Mouse (Mus musculus): ENCODE results near the gene Nrxn3.

Gene Nrxn3

GRCm38 (mm10) chr12:88722691-88723070, at the start of gene Nrxn3:
Gene Nrxn3, plus strand, starts transcription at chr12:88722876.
- no peak for DNase-seq (ENCODE audit: low read depth, low spot score)

- DNase-seq (ENCODE audit: low read depth, low spot score), result no peak
These were observed 18.4 kb upstream of the Nrxn3 start for GRCm38 (mm10) chr12:88704159-88704846.

GRCm38 (mm10) chr12:88705959-88706358, 16.7 kb upstream of the Nrxn3 start:
- DNase-seq (ENCODE audit: low read depth, low spot score), result no peak

GRCm38 (mm10) chr12:88707786-88708185, 14.9 kb upstream of the Nrxn3 start:
- no peak for DNase-seq (ENCODE audit: low read depth, low spot score)

- no peak for DNase-seq (ENCODE audit: low read depth, low spot score)
These were observed 13.5 kb upstream of the Nrxn3 start for GRCm38 (mm10) chr12:88709223-88709622.

GRCm38 (mm10) chr12:88713456-88713855, 9.2 kb upstream of the Nrxn3 start:
- no peak for DNase-seq (ENCODE audit: low read depth, low spot score)

GRCm38 (mm10) chr12:88722031-88722690, 515 bp upstream of the Nrxn3 start:
- DNase-seq (ENCODE audit: low read depth, low spot score), result no peak

GRCm38 (mm10) chr12:88726316-88726715, 3.6 kb downstream of the Nrxn3 start:
- no peak for DNase-seq (ENCODE audit: low read depth, low spot score)

- no peak for DNase-seq (ENCODE audit: low read depth, low spot score)
These were observed 4.1 kb downstream of the Nrxn3 start for GRCm38 (mm10) chr12:88726755-88727154.

GRCm38 (mm10) chr12:88730720-88731119, 8.0 kb downstream of the Nrxn3 start:
- peak; percentile 1 for DNase-seq (ENCODE audit: low read depth, low spot score)

GRCm38 (mm10) chr12:88735045-88735444, 12.4 kb downstream of the Nrxn3 start:
- DNase-seq (ENCODE audit: low read depth, low spot score), result no peak

GRCm38 (mm10) chr12:88737081-88737480, 14.4 kb downstream of the Nrxn3 start:
- no peak for DNase-seq (ENCODE audit: low read depth, low spot score)

- DNase-seq (ENCODE audit: low read depth, low spot score), result no peak
These were observed 15.9 kb downstream of the Nrxn3 start for GRCm38 (mm10) chr12:88738616-88739015.

- no peak for DNase-seq (ENCODE audit: low read depth, low spot score)
These were observed 24.1 kb downstream of the Nrxn3 start for GRCm38 (mm10) chr12:88746788-88747187.

- no peak for DNase-seq (ENCODE audit: low read depth, low spot score)
These were observed 42.1 kb downstream of the Nrxn3 start for GRCm38 (mm10) chr12:88764791-88765190.

GRCm38 (mm10) chr12:88774666-88775065, 52.0 kb downstream of the Nrxn3 start:
- DNase-seq (ENCODE audit: low read depth, low spot score), result no peak

- no peak for DNase-seq (ENCODE audit: low read depth, low spot score)
These were observed 55.4 kb downstream of the Nrxn3 start for GRCm38 (mm10) chr12:88778036-88778435.

- no peak for DNase-seq (ENCODE audit: low read depth, low spot score)
These were observed 61.8 kb downstream of the Nrxn3 start for GRCm38 (mm10) chr12:88784199-88785147.

- no peak for DNase-seq (ENCODE audit: low read depth, low spot score)
These were observed 70.6 kb downstream of the Nrxn3 start for GRCm38 (mm10) chr12:88793314-88793713.

GRCm38 (mm10) chr12:88800990-88801655, 78.4 kb downstream of the Nrxn3 start:
- no peak for DNase-seq (ENCODE audit: low read depth, low spot score)

GRCm38 (mm10) chr12:88801656-88802007, 79.0 kb downstream of the Nrxn3 start:
- no peak for DNase-seq (ENCODE audit: low read depth, low spot score)

- no peak for DNase-seq (ENCODE audit: low read depth, low spot score)
These were observed 86.3 kb downstream of the Nrxn3 start for GRCm38 (mm10) chr12:88808947-88809346.

All from WW6 (cell line).